Mouse (Mus musculus) embryonic facial prominence, embryonic 15.5 days (tissue): Measurements from ENCODE around the gene Olfr360. TPM values are rescaled to one million over a fixed set of nuclear protein-coding genes. Genes with fewer than 3 reads are reported as not detected.
"Not testable (repeated sequence)": the region's sequence is repeated elsewhere in the genome, so short reads cannot be mapped to it uniquely, and the experiment has no call there.

Source experiments
- ATAC-seq: fragments of 200-750 bp; cut with Nextera tagmentation; 2 replicates; pipeline ENCODE4 v1.8.0; 2017; ENCODE audit warnings: low read depth, moderate TSS enrichment; ENCODE audit not compliant: insufficient number of reproducible peaks, low FRiP score, low TSS enrichment
- H3K27ac ChIP-seq: fragments of 300-500 bp; sonication (generic); replicated peaks from 2 replicates; pipeline ENCODE4 v1.5.1; 2015; ENCODE audit warnings: mild to moderate bottlenecking, inconsistent platforms
- H3K27me3 ChIP-seq: fragments of 300-500 bp; sonication (generic); 2 replicates; pipeline ENCODE4 v1.6.1; 2015; ENCODE audit warnings: inconsistent platforms
- H3K36me3 ChIP-seq: fragments of 300-500 bp; sonication (generic); 2 replicates; pipeline ENCODE4 v1.6.1; 2015; ENCODE audit warnings: mild to moderate bottlenecking, inconsistent platforms
- H3K4me1 ChIP-seq: fragments of 300-500 bp; sonication (generic); 2 replicates; pipeline ENCODE4 v1.6.1; 2015; ENCODE audit warnings: inconsistent platforms
- H3K4me2 ChIP-seq: fragments of 300-500 bp; sonication (generic); replicated peaks from 2 replicates; pipeline ENCODE4 v1.6.1; 2015; ENCODE audit warnings: mild to moderate bottlenecking, inconsistent platforms
- H3K4me3 ChIP-seq: fragments of 300-500 bp; sonication (generic); replicated peaks from 2 replicates; pipeline ENCODE4 v1.5.1; 2015; ENCODE audit warnings: mild to moderate bottlenecking, inconsistent platforms
- H3K9ac ChIP-seq: fragments of 300-500 bp; sonication (generic); 2 replicates; pipeline ENCODE4 v1.6.1; 2015; ENCODE audit warnings: inconsistent platforms
- H3K9me3 ChIP-seq: fragments of 300-500 bp; sonication (generic); replicated peaks from 2 replicates; pipeline ENCODE4 v1.6.1; 2016; ENCODE audit warnings: inconsistent platforms
- WGBS: fragments of 180-500 bp; shearing (Covaris S2); methylation state at CpG from one replicate; pipeline ENCODE4 v1.1.7; 2015; 5-methylcytosine and 5-hydroxymethylcytosine counted together
- polyA plus RNA-seq: library from polyadenylated mRNA; unstranded; fragments of >200 nt; fragmentation: Nextera tagmentation; extraction: Ambion mirVana; gene quantifications from 2 replicates; pipeline ENCODE4 v1.2.1, GENCODE M21; 2015

The Olfr360 gene
- polyA plus RNA-seq: 0.12 TPM in 1 of 2 replicates, not detected in the other

DNA sequence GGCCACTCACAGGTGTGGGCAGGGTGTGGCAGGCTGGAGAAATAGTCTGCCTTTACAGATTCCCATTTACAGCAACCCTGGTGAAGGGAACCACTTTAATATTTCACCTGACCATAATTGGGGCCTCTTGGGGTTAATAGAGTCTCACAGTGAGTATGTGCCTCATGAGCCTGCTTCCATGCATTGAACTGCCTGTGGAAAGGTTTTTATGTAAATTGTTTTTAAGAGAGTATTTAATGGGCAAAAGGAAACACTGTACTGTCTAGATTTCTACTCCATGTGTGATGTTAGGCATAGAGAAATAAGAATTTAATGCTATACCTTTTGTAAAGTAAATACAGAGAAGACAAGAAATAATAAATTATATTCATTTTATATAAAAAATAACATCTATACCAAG is at the start of gene Olfr360:
TSS of gene Olfr360 (plus strand) at position 301 of the 400 bp plus-strand sequence.
- no peaks in the 10 kb centered on the region for H3K27me3 ChIP-seq
- H3K4me1 ChIP-seq: no peaks in the 10 kb centered on the region
- H3K27ac ChIP-seq: no peak within 1 kb of the TSS
- no peak within 1 kb of the TSS for H3K9ac ChIP-seq
- H3K36me3 ChIP-seq: no peaks in the 10 kb centered on the region
- H3K4me2 ChIP-seq: no peak within 1 kb of the TSS
- ATAC-seq: no peak
- no peaks in the 10 kb centered on the region for H3K9me3 ChIP-seq
- no peak within 1 kb of the TSS for H3K4me3 ChIP-seq

DNA sequence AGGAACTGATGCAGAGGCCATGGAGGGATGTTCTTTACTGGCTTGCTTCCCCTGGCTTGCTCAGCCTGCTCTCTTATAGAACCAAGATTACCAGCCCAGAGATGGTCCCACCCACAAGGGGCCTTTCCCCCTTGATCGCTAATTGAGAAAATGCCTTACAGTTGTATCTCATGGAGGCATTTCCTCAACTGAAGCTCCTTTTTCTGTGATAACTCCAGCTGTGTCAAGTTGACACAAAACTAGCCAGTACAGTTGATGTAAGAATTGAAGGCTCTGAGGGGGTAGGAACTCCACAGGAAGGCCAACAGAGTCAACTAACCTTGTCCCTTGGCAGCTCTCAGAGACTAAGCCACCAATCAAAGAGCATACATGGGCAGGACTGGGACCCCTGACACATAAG is 23.6 kb downstream of the Olfr360 start, which contains the start of gene Olfr361:
TSS of gene Olfr361 (minus strand) at position 101 of the 400 bp plus-strand sequence.
- H3K36me3 ChIP-seq, H3K27me3 ChIP-seq, H3K27ac ChIP-seq, H3K9me3 ChIP-seq, H3K4me2 ChIP-seq, H3K4me3 ChIP-seq, H3K9ac ChIP-seq, ATAC-seq, H3K4me1 ChIP-seq: not testable (repeated sequence)
- WGBS: 56% methylated on average over 1 of the region's 1 CpGs

DNA sequence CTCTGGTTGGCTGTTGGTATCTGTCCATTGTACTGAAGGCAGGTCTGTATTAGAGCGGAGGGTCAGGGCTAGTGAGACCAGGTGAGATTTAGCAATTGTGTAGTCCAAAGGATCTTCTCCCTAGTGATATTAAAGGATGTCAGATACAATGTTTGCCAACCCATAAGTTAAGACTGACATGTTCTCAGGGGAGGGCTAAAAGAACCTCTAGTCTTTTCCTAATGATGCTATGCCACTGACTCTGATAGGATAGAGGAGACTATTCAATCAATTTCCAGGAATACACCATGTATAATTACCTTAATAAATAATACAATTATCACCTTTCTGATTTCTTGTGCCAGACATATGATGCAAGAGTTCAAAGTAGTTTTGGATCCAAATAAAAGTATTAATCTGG is 52.3 kb downstream of the Olfr360 start, which contains the start of gene Olfr362:
TSS of gene Olfr362 (minus strand) at position 101 of the 400 bp plus-strand sequence.
- Histone ChIP-seq H3K27ac (no peak within 1 kb of the TSS), H3K27me3 (no peaks in the 10 kb centered on the region), H3K4me3 (no peak within 1 kb of the TSS), H3K4me1 (no peaks in the 10 kb centered on the region), H3K9me3 (no peaks in the 10 kb centered on the region), H3K9ac (no peak within 1 kb of the TSS), H3K4me2 (no peak within 1 kb of the TSS), H3K36me3 (no peaks in the 10 kb centered on the region)
- WGBS: 79% methylated on average over 1 of the region's 1 CpGs
- ATAC-seq: no peak

Other genes starting within 250 kb of the Olfr360 start
- 0.16 and 0.20 TPM in 2 replicates for gene Olfr3, start 248.7 kb upstream of the Olfr360 start, polyA plus RNA-seq
- 0.08 TPM in 1 of 2 replicates, not detected in the other for gene Olfr350, start 219.4 kb upstream of the Olfr360 start, polyA plus RNA-seq
- gene Olfr351, start 203.1 kb upstream of the Olfr360 start, polyA plus RNA-seq: not detected in 2 replicates
- gene Olfr352, start 197.3 kb upstream of the Olfr360 start, polyA plus RNA-seq: not detected in 2 replicates
- gene Olfr353, start 172.8 kb upstream of the Olfr360 start, polyA plus RNA-seq: not detected in 2 replicates
- gene Olfr354, start 160.1 kb upstream of the Olfr360 start, polyA plus RNA-seq: not detected in 2 replicates
- not detected in 2 replicates for gene Olfr355, start 136.8 kb upstream of the Olfr360 start, polyA plus RNA-seq
- not detected in 2 replicates for gene Olfr356, start 128.6 kb upstream of the Olfr360 start, polyA plus RNA-seq
- not detected in 2 replicates for gene Olfr357, start 71.9 kb upstream of the Olfr360 start, polyA plus RNA-seq
- 0.03 and 0.05 TPM in 2 replicates for gene Olfr358, start 56.4 kb upstream of the Olfr360 start, polyA plus RNA-seq
- not detected in 2 replicates for gene Olfr361, start 23.5 kb downstream of the Olfr360 start, polyA plus RNA-seq
- gene Olfr362, start 52.2 kb downstream of the Olfr360 start, polyA plus RNA-seq: not detected in 2 replicates
- not detected in 2 replicates for gene Olfr364-ps1, start 73.6 kb downstream of the Olfr360 start, polyA plus RNA-seq
- not detected in 2 replicates for gene Olfr365, start 122.5 kb downstream of the Olfr360 start, polyA plus RNA-seq
- gene Olfr366, start 145.8 kb downstream of the Olfr360 start, polyA plus RNA-seq: not detected in 2 replicates